Mouse (Mus musculus): ENCODE results near the gene Ldhb.
A peak's percentile ranks its signal among the peaks of the same experiment; 100 is the strongest.
"Not testable (repeated sequence)": the region's sequence is repeated elsewhere in the genome, so short reads cannot be mapped to it uniquely, and the experiment has no call there.

The Ldhb gene

GRCm38 (mm10) chr6:142514912-142515311 is 7.2 kb upstream of the Ldhb start:
- DNase-seq (ENCODE audit: low spot score in 2 of 2), result peak; percentile 74 to 82

- DNase-seq (ENCODE audit: low spot score in 2 of 2), result no peak
Measured at GRCm38 (mm10) chr6:142512902-142513301, 5.1 kb upstream of the Ldhb start.

GRCm38 (mm10) chr6:142511516-142512135 is 3.9 kb upstream of the Ldhb start:
- DNase-seq (ENCODE audit: low spot score in 2 of 2), result no peak

- DNase-seq (ENCODE audit: low spot score in 2 of 2), result no peak
Measured at GRCm38 (mm10) chr6:142508663-142509062, 906 bp upstream of the Ldhb start.

- DNase-seq (ENCODE audit: low spot score in 2 of 2), result peak in 1 of 2 experiments; percentile 28
Measured at GRCm38 (mm10) chr6:142507033-142507784, 548 bp downstream of the Ldhb start.

GRCm38 (mm10) chr6:142506338-142507032 is 1.3 kb downstream of the Ldhb start:
- peak; percentile 29 to 42 for DNase-seq (ENCODE audit: low spot score in 2 of 2)

GRCm38 (mm10) chr6:142503601-142504000 is 4.2 kb downstream of the Ldhb start:
- no peak for DNase-seq (ENCODE audit: low spot score in 2 of 2)

GRCm38 (mm10) chr6:142502519-142503125 is 5.1 kb downstream of the Ldhb start:
- DNase-seq (ENCODE audit: low spot score in 2 of 2), result no peak

GRCm38 (mm10) chr6:142490114-142490513 is 17.6 kb downstream of the Ldhb start:
- not testable (repeated sequence) for DNase-seq (ENCODE audit: low spot score in 2 of 2)

- DNase-seq (ENCODE audit: low spot score in 2 of 2), result no peak
Measured at GRCm38 (mm10) chr6:142487638-142488037, 20.1 kb downstream of the Ldhb start.

- DNase-seq (ENCODE audit: low spot score in 2 of 2), result no peak
Measured at GRCm38 (mm10) chr6:142485478-142486123, 22.2 kb downstream of the Ldhb start.

- DNase-seq (ENCODE audit: low spot score in 2 of 2), result no peak
Measured at GRCm38 (mm10) chr6:142477239-142477638, 30.5 kb downstream of the Ldhb start.

GRCm38 (mm10) chr6:142472801-142473203 is 35.0 kb downstream of the Ldhb start, which contains the start of gene Gys2:
Gene Gys2, minus strand, starts transcription at chr6:142473109.
- no peak for DNase-seq (ENCODE audit: low spot score in 2 of 2)

- no peak for DNase-seq (ENCODE audit: low spot score in 2 of 2)
Measured at GRCm38 (mm10) chr6:142471141-142471540, 36.6 kb downstream of the Ldhb start.

- DNase-seq (ENCODE audit: low spot score in 2 of 2), result peak in 1 of 2 experiments; percentile 19
Measured at GRCm38 (mm10) chr6:142469602-142470001, 38.2 kb downstream of the Ldhb start.

GRCm38 (mm10) chr6:142462194-142462593 is 45.6 kb downstream of the Ldhb start:
- no peak for DNase-seq (ENCODE audit: low spot score in 2 of 2)

GRCm38 (mm10) chr6:142459017-142459678 is 48.6 kb downstream of the Ldhb start:
- DNase-seq (ENCODE audit: low spot score in 2 of 2), result no peak

GRCm38 (mm10) chr6:142458010-142458409 is 49.7 kb downstream of the Ldhb start:
- DNase-seq (ENCODE audit: low spot score in 2 of 2), result no peak

GRCm38 (mm10) chr6:142455314-142455996 is 52.3 kb downstream of the Ldhb start:
- peak; percentile 26 to 27 for DNase-seq (ENCODE audit: low spot score in 2 of 2)

GRCm38 (mm10) chr6:142453311-142453710 is 54.4 kb downstream of the Ldhb start:
- no peak for DNase-seq (ENCODE audit: low spot score in 2 of 2)

Measured in right cerebral cortex, adult 2 months (tissue).